Mouse (Mus musculus): ENCODE measurements around the gene Agtrap.

DNA sequence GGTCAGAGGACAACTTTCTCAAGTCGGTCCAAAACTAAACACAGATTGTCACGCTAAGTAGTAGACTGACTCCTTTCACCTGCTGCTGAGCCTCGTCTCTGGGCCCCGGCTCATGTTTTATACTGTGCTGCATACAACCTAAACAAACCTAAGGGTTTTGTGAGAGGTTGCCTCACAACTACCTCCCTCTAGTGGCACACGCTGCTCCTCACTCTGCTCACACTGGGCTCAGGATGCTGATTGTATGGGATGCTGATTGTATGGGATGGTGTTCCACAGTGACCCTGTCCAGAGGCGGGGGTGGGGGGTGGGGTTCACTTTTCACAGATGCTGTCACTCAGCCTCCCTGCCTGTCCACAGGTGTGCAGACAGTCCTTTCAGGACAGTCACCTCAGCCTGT is 8.6 kb downstream of the Agtrap start:
- TF ChIP-seq CTCF (IDR thresholded peaks at IDR 0.05; ENCODE audit: control insufficient read depth, insufficient read depth, insufficient replicate concordance, low read depth, low read length) = 0 out of 2 replicates have a peak, but pooled peaks have one; percentile 8
- TF ChIP-seq POLR2A (IDR thresholded peaks at IDR 0.05; ENCODE audit: control insufficient read depth, low read depth, low read length) = no peak

Data from testis, adult 2 months (tissue).